Mouse (Mus musculus): ENCODE results near the gene Mylpf.
A peak's percentile ranks its signal among the peaks of the same experiment; 100 is the strongest.

The Mylpf gene

DNA sequence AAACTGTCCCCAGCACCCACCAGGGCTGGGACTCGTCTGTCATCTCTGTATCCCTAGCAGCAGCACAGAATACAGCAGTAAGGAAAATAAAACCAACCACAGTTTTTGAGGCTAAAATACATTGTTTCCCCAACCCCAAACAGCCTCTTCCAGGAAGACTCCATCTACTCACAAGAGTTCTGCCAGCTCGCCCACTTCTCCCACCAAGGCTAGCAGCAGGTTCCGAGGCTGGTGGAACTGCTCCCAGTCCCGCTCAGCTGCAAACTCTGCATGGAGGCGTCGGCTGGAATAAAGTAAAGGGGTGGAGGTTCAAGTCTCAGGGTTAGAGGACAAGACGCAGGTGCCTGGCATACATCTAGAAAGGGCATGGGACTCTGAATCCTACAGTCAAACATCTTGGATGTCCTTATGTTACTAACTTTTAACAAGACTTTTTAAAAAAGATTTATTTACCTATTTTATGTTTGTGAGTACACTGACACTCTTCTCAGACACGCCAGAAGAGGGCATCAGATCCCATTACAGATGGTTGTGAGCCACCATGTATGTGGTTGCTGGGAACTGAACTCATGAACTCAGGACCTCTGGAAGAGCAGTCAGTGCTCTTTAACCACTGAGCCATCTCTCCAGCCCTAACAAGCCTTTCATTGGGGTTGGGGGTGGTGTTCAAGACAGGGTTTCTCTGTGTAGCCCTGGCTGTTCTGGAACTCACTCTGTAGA, 50.7 kb downstream of the Mylpf start:
- DNase-seq (ENCODE audit: low spot score in 2 of 2), result peak in 1 of 2 experiments; percentile 50

DNA sequence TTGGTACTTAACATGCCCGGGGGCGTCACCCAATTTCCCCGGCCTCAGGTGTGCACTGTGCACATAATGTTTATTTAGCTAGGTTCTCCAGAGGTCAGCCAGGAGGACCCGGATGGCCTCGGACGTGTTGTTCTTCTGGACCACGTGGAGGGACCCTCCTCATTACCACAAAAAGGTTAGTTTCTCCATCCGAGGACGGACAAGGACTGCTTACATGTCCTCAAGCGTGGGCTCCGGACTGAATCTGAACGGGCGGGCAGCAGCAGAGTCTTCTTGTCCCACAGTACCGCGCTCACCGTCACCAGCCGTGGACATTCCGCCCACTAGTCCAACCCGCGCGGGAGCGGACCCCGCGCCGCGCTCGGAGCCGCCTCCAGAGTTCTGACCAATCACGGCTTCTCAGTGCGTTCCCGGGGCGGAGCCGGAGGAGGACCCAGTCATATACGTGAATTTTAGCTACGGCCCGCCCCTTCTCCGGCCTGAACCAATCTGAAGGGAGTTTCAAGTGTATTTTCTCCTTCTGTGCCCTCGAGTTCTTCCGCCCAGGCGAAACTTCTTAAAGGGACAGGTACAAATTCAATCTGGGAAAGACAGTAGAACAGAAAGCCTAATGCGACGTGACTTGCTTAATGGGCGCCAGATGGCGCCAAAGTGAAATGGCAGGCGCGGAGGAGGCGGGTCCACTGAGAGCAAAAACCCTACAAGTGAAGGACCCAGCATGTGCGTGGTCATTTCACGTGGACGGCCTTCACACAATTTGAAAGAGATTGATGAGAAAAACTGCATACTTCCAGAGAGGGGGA, 51.8 kb downstream of the Mylpf start, which contains the start of gene Dctpp1:
Gene Dctpp1, minus strand, starts transcription at position 401 of the 803 bp plus-strand sequence.
- DNase-seq (ENCODE audit: low spot score in 2 of 2), result peak; percentile 96 to 99

DNA sequence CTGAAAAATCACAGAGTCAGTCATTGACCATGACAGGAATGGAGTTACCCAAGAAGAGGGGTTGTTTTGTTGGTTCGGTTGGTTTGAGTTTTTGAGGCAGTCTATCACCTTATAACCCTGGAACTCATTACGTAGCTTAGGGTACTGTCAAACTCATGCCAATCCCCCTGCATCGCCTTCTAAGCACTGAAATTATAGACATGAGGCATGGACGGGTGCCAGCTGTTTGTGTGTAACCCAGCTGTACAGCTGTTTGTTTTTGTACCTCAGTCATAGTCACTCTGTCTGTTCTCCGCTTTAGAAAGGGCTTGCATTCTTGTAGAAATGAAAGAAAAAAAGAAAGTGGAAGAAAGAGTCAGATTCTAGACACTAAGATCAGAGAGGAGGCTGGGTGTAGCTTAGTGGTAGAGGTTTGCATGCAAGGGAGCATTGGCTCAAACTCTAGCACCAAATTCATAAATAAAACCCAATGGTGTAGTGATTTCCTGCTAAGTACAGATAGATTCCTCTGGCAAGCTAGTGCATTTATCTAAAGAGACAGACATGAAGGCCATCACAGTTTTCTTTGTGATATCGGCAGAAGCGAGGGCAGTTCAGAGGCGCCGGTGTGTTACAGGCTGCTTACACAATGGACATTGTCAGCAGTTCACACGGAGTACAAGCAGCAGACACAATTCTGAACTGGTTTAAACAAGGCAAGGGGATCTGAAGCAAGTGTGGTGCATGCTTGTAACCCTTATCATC, 53.7 kb downstream of the Mylpf start:
- no peak for DNase-seq (ENCODE audit: low spot score in 2 of 2)

DNA sequence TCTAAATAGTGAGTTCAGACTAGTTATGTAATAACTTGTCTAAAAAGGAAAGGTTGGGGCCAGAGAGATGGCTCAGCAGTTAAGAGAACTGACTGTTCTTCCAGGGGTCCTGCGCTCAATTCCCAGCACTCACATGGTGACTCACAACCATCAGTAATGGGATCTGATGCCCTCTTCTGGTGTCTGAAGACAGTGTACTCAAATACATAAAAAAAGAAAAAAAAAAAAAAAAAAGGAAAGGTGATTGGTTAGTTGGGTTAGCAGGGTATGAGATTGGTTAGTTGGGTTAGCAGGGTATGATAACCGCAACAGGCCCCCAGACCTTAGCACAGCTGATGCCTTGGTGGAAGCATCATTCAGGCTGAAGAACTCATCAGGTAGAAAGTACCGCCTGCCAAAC, 54.8 kb downstream of the Mylpf start:
- DNase-seq (ENCODE audit: low spot score in 2 of 2), result no peak
